Mouse (Mus musculus) urinary bladder, adult 18-20 months (tissue): Measurements from ENCODE around the gene Hs2st1.

Experiments used
- DNase-seq, 2 experiments: peaks; one replicate each; pipeline ENCODE4 v3.0.0; 2022; ENCODE audit warnings: low spot score in 2 of 2, mixed read lengths in 2 of 2

The Hs2st1 gene

GRCm38 (mm10) chr3:144551416-144551815 lies 18.6 kb downstream of the Hs2st1 start:
- no peak for DNase-seq

- DNase-seq = no peak
Observed at GRCm38 (mm10) chr3:144550659-144551058, 19.3 kb downstream of the Hs2st1 start.

GRCm38 (mm10) chr3:144550036-144550435 lies 19.9 kb downstream of the Hs2st1 start:
- DNase-seq = no peak

- no peak for DNase-seq
Observed at GRCm38 (mm10) chr3:144548186-144548845, 21.7 kb downstream of the Hs2st1 start.

GRCm38 (mm10) chr3:144546490-144546889 lies 23.5 kb downstream of the Hs2st1 start:
- DNase-seq = no peak

- no peak for DNase-seq
Observed at GRCm38 (mm10) chr3:144545832-144546231, 24.1 kb downstream of the Hs2st1 start.

GRCm38 (mm10) chr3:144545152-144545551 lies 24.8 kb downstream of the Hs2st1 start:
- DNase-seq = no peak

- DNase-seq = no peak
Observed at GRCm38 (mm10) chr3:144541906-144542438, 28.0 kb downstream of the Hs2st1 start.

- DNase-seq = no peak
Observed at GRCm38 (mm10) chr3:144540805-144541204, 29.2 kb downstream of the Hs2st1 start.

- DNase-seq = no peak
Observed at GRCm38 (mm10) chr3:144539051-144539450, 30.9 kb downstream of the Hs2st1 start.

- no peak for DNase-seq
Observed at GRCm38 (mm10) chr3:144537078-144537855, 32.7 kb downstream of the Hs2st1 start.

- no peak for DNase-seq
Observed at GRCm38 (mm10) chr3:144535056-144535455, 34.9 kb downstream of the Hs2st1 start.

GRCm38 (mm10) chr3:144531023-144531422 lies 39.0 kb downstream of the Hs2st1 start:
- no peak for DNase-seq

- no peak for DNase-seq
Observed at GRCm38 (mm10) chr3:144527918-144528317, 42.1 kb downstream of the Hs2st1 start.

- DNase-seq = no peak
Observed at GRCm38 (mm10) chr3:144519581-144520272, 50.3 kb downstream of the Hs2st1 start.

GRCm38 (mm10) chr3:144518917-144519316 lies 51.1 kb downstream of the Hs2st1 start:
- DNase-seq = no peak

GRCm38 (mm10) chr3:144515286-144515685 lies 54.7 kb downstream of the Hs2st1 start:
- no peak for DNase-seq

- no peak for DNase-seq
Observed at GRCm38 (mm10) chr3:144514122-144514505, 55.9 kb downstream of the Hs2st1 start.

GRCm38 (mm10) chr3:144513169-144514121 lies 56.5 kb downstream of the Hs2st1 start:
- no peak for DNase-seq

- DNase-seq = no peak
Observed at GRCm38 (mm10) chr3:144510724-144511123, 59.3 kb downstream of the Hs2st1 start.

GRCm38 (mm10) chr3:144508342-144508741 lies 61.6 kb downstream of the Hs2st1 start:
- DNase-seq = no peak
